Mouse (Mus musculus) CD4-positive, CD25-positive, alpha-beta regulatory T cell, adult 2 months (primary cell): ENCODE measurements around the gene Wdr78.

ENCODE experiments used
- DNase-seq: peaks from one replicate; pipeline ENCODE4 v3.0.0-alpha.2; 2012; ENCODE audit warnings: low read depth, low spot score

Wdr78 gene

GRCm38 (mm10) chr4:103114184-103115111 is at the start of gene Wdr78, which contains the start of gene Mier1:
Wdr78 (minus strand) TSS chr4:103114555.
Mier1 (plus strand) TSS chr4:103114390.
- peak; percentile 96 for DNase-seq

GRCm38 (mm10) chr4:103158781-103159180 is 44.4 kb upstream of the Wdr78 start:
- DNase-seq, result no peak

GRCm38 (mm10) chr4:103151946-103152345 is 37.6 kb upstream of the Wdr78 start:
- no peak for DNase-seq

- peak; percentile 87 for DNase-seq
Observed at GRCm38 (mm10) chr4:103146339-103146738, 32.0 kb upstream of the Wdr78 start.

- DNase-seq, result no peak
Observed at GRCm38 (mm10) chr4:103136946-103137345, 22.6 kb upstream of the Wdr78 start.

- DNase-seq, result no peak
Observed at GRCm38 (mm10) chr4:103126533-103126932, 12.2 kb upstream of the Wdr78 start.

GRCm38 (mm10) chr4:103123606-103124005 is 9.3 kb upstream of the Wdr78 start:
- no peak for DNase-seq

- peak; percentile 45 for DNase-seq
Observed at GRCm38 (mm10) chr4:103123086-103123485, 8.7 kb upstream of the Wdr78 start.

- DNase-seq, result peak; percentile 37
Observed at GRCm38 (mm10) chr4:103120874-103121389, 6.6 kb upstream of the Wdr78 start.

GRCm38 (mm10) chr4:103120395-103120794 is 6.0 kb upstream of the Wdr78 start:
- DNase-seq, result no peak

- peak; percentile 69 for DNase-seq
Observed at GRCm38 (mm10) chr4:103120028-103120384, 5.7 kb upstream of the Wdr78 start.

GRCm38 (mm10) chr4:103119229-103120027 is 5.1 kb upstream of the Wdr78 start:
- DNase-seq, result peak; percentile 86

- DNase-seq, result no peak
Observed at GRCm38 (mm10) chr4:103118888-103119228, 4.5 kb upstream of the Wdr78 start.

- DNase-seq, result peak; percentile 32
Observed at GRCm38 (mm10) chr4:103113402-103113801, 953 bp downstream of the Wdr78 start.

- DNase-seq, result no peak
Observed at GRCm38 (mm10) chr4:103112651-103113050, 1.7 kb downstream of the Wdr78 start.

- no peak for DNase-seq
Observed at GRCm38 (mm10) chr4:103098532-103098931, 15.8 kb downstream of the Wdr78 start.

GRCm38 (mm10) chr4:103095921-103096320 is 18.4 kb downstream of the Wdr78 start:
- DNase-seq, result peak; percentile 59

- DNase-seq, result peak; percentile 18
Observed at GRCm38 (mm10) chr4:103085237-103085636, 29.1 kb downstream of the Wdr78 start.

- DNase-seq, result no peak
Observed at GRCm38 (mm10) chr4:103070631-103071030, 43.7 kb downstream of the Wdr78 start.

GRCm38 (mm10) chr4:103067906-103068655 is 46.3 kb downstream of the Wdr78 start:
- DNase-seq, result no peak

GRCm38 (mm10) chr4:103064976-103065375 is 49.4 kb downstream of the Wdr78 start:
- no peak for DNase-seq

- no peak for DNase-seq
Observed at GRCm38 (mm10) chr4:103064421-103064820, 49.9 kb downstream of the Wdr78 start.
